Mouse (Mus musculus) embryonic stem cell, embryonic (primary cell): Measurements from ENCODE around the gene Adgrl1.

Experiments used
- CTCF ChIA-PET, 4 experiments: fragments of 300-600 bp in 2 of 4; fragments of 350-600 bp in 2 of 4; sonication (Branson Sonifier 250); formaldehyde crosslinking; loops; one replicate each; lab custom pipeline; 2022; ENCODE audit warnings: inconsistent platforms in 2 of 4; lab: Charles Lee
- POLR2A ChIA-PET, 4 experiments: fragments of 300-600 bp in 2 of 4; fragments of 350-600 bp in 2 of 4; sonication (Branson Sonifier 250); formaldehyde crosslinking; loops; one replicate each; lab custom pipeline; 2022; ENCODE audit warnings: antibody characterized with exemption in 4 of 4, inconsistent platforms in 1 of 4; lab: Charles Lee

Gene Adgrl1

GRCm38 (mm10) chr8:83917566-83917965 lies 17.7 kb downstream of the Adgrl1 start:
- ChIA-PET POLR2A (no interaction called here), CTCF (no interaction called here)

- CTCF ChIA-PET, result interaction anchor here (0.6 to 2.2 kb wide), 18 partner anchors 10 to 434 kb away, joined by 3 to 14 read pairs (median 4); partner anchors contain the start of genes Adgre5 (in 1 of the 4), Adgrl1 (in 1 of the 4), Asf1b (in 1 of the 4) and Gm10644 (in 1 of the 4)
- POLR2A ChIA-PET, result interaction anchor here in 2 of 4 experiments (0.6 to 1.2 kb wide), 5 partner anchors 17 to 259 kb away, joined by 3 to 4 read pairs (median 3); partner anchors contain the start of genes Asf1b (in 1 of the 2) and Gm10644 (in 1 of the 2)
These were observed 21.7 kb downstream of the Adgrl1 start for GRCm38 (mm10) chr8:83921558-83921957.

GRCm38 (mm10) chr8:83922727-83923126 lies 22.8 kb downstream of the Adgrl1 start:
- POLR2A ChIA-PET, result no interaction called here
- CTCF ChIA-PET, result interaction anchor here in 2 of 4 experiments (1.6 to 2.2 kb wide), 2 partner anchors 140 kb away, joined by 5 to 8 read pairs; no protein-coding TSS in a partner anchor

GRCm38 (mm10) chr8:83924585-83924984 lies 24.7 kb downstream of the Adgrl1 start:
- ChIA-PET POLR2A (interaction anchor here in 2 of 4 experiments (0.5 to 0.8 kb wide), 3 partner anchors 15 to 192 kb away, joined by 3 to 5 read pairs (median 4); no protein-coding TSS in a partner anchor), CTCF (no interaction called here)

GRCm38 (mm10) chr8:83926266-83926665 lies 26.4 kb downstream of the Adgrl1 start:
- POLR2A ChIA-PET, result interaction anchor here in 3 of 4 experiments (0.6 to 2.2 kb wide), 5 partner anchors 12 to 393 kb away, joined by 3 to 8 read pairs (median 3); partner anchors contain the start of genes Asf1b (in 1 of the 3) and Gm10644 (in 1 of the 3)
- CTCF ChIA-PET, result interaction anchor here in 2 of 4 experiments (0.5 to 1.4 kb wide), 7 partner anchors 16 to 905 kb away, joined by 3 to 6 read pairs (median 4); partner anchors contain the start of genes Asf1b (in 1 of the 2), Gadd45gip1 (in 1 of the 2) and Gm10644 (in 1 of the 2)

- POLR2A ChIA-PET, result interaction anchor here in 2 of 4 experiments (0.8 to 2.1 kb wide), 6 partner anchors 9 to 212 kb away, joined by 3 to 12 read pairs (median 4); partner anchors contain the start of genes Asf1b (in 2 of the 2) and Gm10644 (in 2 of the 2)
These were observed 34.3 kb downstream of the Adgrl1 start for GRCm38 (mm10) chr8:83934222-83934621.

GRCm38 (mm10) chr8:83934994-83935393 lies 35.1 kb downstream of the Adgrl1 start:
- ChIA-PET CTCF (interaction anchor here in 1 of 4 experiments (1.3 to 1.5 kb wide), 2 partner anchors 20 to 32 kb away, joined by 3 to 11 read pairs; partner anchors contain the start of genes Asf1b and Gm10644), POLR2A (interaction anchor here in 3 of 4 experiments (0.6 to 2.1 kb wide), 5 partner anchors 8 to 213 kb away, joined by 3 to 12 read pairs (median 5); partner anchors contain the start of genes Asf1b (in 2 of the 3) and Gm10644 (in 2 of the 3))

More at GRCm38 (mm10) chr8:83934222-83934621, 34.3 kb downstream of the Adgrl1 start:
- CTCF ChIA-PET, result interaction anchor here in 1 of 4 experiments (1.3 to 1.5 kb wide), 2 partner anchors 21 to 31 kb away, joined by 3 to 11 read pairs; partner anchors contain the start of genes Asf1b and Gm10644

GRCm38 (mm10) chr8:83935435-83935834 lies 35.5 kb downstream of the Adgrl1 start:
- ChIA-PET POLR2A (interaction anchor here in 1 of 4 experiments (0.6 kb wide), 1 partner anchor 39 kb away, joined by 3 read pairs; no protein-coding TSS in a partner anchor), CTCF (no interaction called here)

- CTCF ChIA-PET, result interaction anchor here in 2 of 4 experiments (1.0 to 2.2 kb wide), 2 partner anchors 16 to 18 kb away, joined by 3 to 11 read pairs; partner anchors contain the start of genes Asf1b (in 1 of the 2) and Gm10644 (in 1 of the 2)
- POLR2A ChIA-PET, result interaction anchor here in 2 of 4 experiments (0.6 to 8.6 kb wide), 8 partner anchors 9 to 616 kb away, joined by 3 to 73 read pairs (median 3); partner anchors contain the start of genes Asf1b (in 2 of the 2) and Gm10644 (in 2 of the 2)
These were observed 37.7 kb downstream of the Adgrl1 start for GRCm38 (mm10) chr8:83937645-83938044.

GRCm38 (mm10) chr8:83938330-83938729 lies 38.4 kb downstream of the Adgrl1 start:
- POLR2A ChIA-PET, result interaction anchor here in 2 of 4 experiments (0.6 to 8.6 kb wide), 9 partner anchors 10 to 617 kb away, joined by 3 to 73 read pairs (median 3); partner anchors contain the start of genes Asf1b (in 2 of the 2) and Gm10644 (in 2 of the 2)
- CTCF ChIA-PET, result interaction anchor here in 2 of 4 experiments (1.0 to 2.2 kb wide), 2 partner anchors 17 kb away, joined by 3 to 11 read pairs; partner anchors contain the start of genes Asf1b (in 1 of the 2) and Gm10644 (in 1 of the 2)

- POLR2A ChIA-PET, result interaction anchor here in 3 of 4 experiments (0.5 to 8.6 kb wide), 16 partner anchors 9 to 216 kb away, joined by 3 to 73 read pairs (median 4); partner anchors contain the start of genes Asf1b (in 3 of the 3) and Gm10644 (in 3 of the 3)
- CTCF ChIA-PET, result interaction anchor here in 3 of 4 experiments (0.7 to 1.0 kb wide), 6 partner anchors 14 to 217 kb away, joined by 3 to 11 read pairs (median 3); partner anchors contain the start of genes Asf1b (in 2 of the 3) and Gm10644 (in 1 of the 3)
These were observed 41.3 kb downstream of the Adgrl1 start for GRCm38 (mm10) chr8:83941066-83941677.

GRCm38 (mm10) chr8:83942446-83942845 lies 42.5 kb downstream of the Adgrl1 start:
- CTCF ChIA-PET, result interaction anchor here in 2 of 4 experiments (0.5 to 0.7 kb wide), 3 partner anchors 8 to 284 kb away, joined by 3 to 9 read pairs (median 3); no protein-coding TSS in a partner anchor
- POLR2A ChIA-PET, result interaction anchor here (0.7 to 8.6 kb wide), 7 partner anchors 13 to 275 kb away, joined by 3 to 73 read pairs (median 3); partner anchors contain the start of genes Asf1b (in 3 of the 4), Gm10644 (in 3 of the 4) and Palm3 (in 1 of the 4)

- ChIA-PET POLR2A (interaction anchor here in 1 of 4 experiments (1.0 to 8.6 kb wide), 2 partner anchors 10 to 15 kb away, joined by 3 to 73 read pairs; partner anchors contain the start of genes Asf1b and Gm10644), CTCF (no interaction called here)
These were observed 45.6 kb downstream of the Adgrl1 start for GRCm38 (mm10) chr8:83945540-83945939.

- CTCF ChIA-PET, result interaction anchor here (0.5 to 3.2 kb wide), 103 partner anchors 9 to 671 kb away, joined by 3 to 27 read pairs (median 5); partner anchors contain the start of genes 1700067K01Rik (in 2 of the 4), Samd1 (in 2 of the 4), Adgre5 (in 1 of the 4) and Ccdc130 (in 1 of the 4)
- POLR2A ChIA-PET, result interaction anchor here in 3 of 4 experiments (0.6 to 6.0 kb wide), 153 partner anchors 8 to 954 kb away, joined by 3 to 73 read pairs (median 4); partner anchors contain the start of genes 1700067K01Rik (in 3 of the 3), Ddx39 (in 3 of the 3), Rfx1 (in 3 of the 3) and Adgre5 (in 2 of the 3)
These were observed 54.8 kb downstream of the Adgrl1 start for GRCm38 (mm10) chr8:83954749-83955105.

GRCm38 (mm10) chr8:83955106-83955957 lies 55.4 kb downstream of the Adgrl1 start, which contains the start of the genes Gm10644 and Asf1b:
TSS of gene Gm10644 (minus strand) at chr8:83955205.
TSS of gene Asf1b (plus strand) at chr8:83955507.
- CTCF ChIA-PET, result interaction anchor here (0.5 to 3.2 kb wide), 135 partner anchors 9 to 734 kb away, joined by 3 to 27 read pairs (median 5); partner anchors contain the start of genes 1700067K01Rik (in 2 of the 4), Samd1 (in 2 of the 4), 4930432K21Rik (in 1 of the 4) and Adgre5 (in 1 of the 4)
- POLR2A ChIA-PET, result interaction anchor here in 3 of 4 experiments (0.5 to 6.0 kb wide), 170 partner anchors 9 to 953 kb away, joined by 3 to 73 read pairs (median 4); partner anchors contain the start of genes 1700067K01Rik (in 3 of the 3), Ddx39 (in 3 of the 3), Rfx1 (in 3 of the 3) and Adgre5 (in 2 of the 3)

- CTCF ChIA-PET, result interaction anchor here (0.5 to 3.2 kb wide), 96 partner anchors 11 to 734 kb away, joined by 3 to 27 read pairs (median 5); partner anchors contain the start of genes 1700067K01Rik (in 2 of the 4), Samd1 (in 2 of the 4), 4930432K21Rik (in 1 of the 4) and Ccdc130 (in 1 of the 4)
- POLR2A ChIA-PET, result interaction anchor here in 3 of 4 experiments (0.7 to 6.0 kb wide), 120 partner anchors 9 to 953 kb away, joined by 3 to 73 read pairs (median 5); partner anchors contain the start of genes 1700067K01Rik (in 3 of the 3), Ddx39 (in 2 of the 3), Dnajb1 (in 2 of the 3) and Adgre5 (in 1 of the 3)
These were observed 56.0 kb downstream of the Adgrl1 start for GRCm38 (mm10) chr8:83955958-83956218.
